Mouse (Mus musculus): ENCODE results near the gene Pdpn.

The Pdpn gene

DNA sequence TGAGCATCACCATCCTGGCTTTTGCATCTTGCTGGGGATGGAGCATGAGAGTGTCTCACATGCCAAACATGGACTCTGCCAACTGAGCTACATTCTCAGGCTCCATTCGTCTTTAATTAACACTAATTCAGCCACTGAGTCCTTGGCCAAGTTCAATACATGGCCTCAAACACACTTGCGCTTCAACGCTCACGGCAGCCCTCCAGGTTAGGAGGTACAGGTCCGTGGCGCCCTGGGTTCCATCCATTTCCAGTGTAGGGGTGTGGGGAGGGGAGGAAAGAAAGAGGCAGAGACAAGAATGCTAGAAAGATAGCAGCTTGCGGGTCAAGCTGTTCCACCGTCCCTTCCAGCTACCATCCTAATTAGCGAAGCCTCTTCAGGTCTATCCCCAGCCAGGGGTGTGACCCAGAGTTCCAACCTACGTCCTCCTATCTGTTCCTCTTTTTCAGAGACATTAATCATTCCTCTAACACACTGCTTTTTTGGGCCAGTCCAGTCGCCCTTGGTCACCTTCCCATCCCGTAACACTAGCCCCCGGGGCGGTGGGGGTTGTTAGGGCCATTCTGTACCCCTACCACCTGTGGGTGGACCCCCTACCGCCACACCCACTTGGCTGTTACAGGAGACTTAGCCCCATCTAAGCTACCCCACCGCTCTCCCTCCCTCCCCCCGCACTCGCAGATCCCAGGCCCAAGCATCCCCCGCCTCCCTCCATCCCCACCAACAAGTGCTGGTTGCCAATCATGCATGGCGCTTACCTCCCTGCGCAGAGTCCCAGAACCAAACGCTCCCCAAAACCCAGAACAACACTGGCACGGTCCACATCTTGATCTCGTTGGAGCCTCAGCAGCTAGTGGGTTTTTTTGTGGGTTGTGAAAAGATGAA lies 691 bp downstream of the Pdpn start:
- peak; percentile 49 to 64 for DNase-seq

DNA sequence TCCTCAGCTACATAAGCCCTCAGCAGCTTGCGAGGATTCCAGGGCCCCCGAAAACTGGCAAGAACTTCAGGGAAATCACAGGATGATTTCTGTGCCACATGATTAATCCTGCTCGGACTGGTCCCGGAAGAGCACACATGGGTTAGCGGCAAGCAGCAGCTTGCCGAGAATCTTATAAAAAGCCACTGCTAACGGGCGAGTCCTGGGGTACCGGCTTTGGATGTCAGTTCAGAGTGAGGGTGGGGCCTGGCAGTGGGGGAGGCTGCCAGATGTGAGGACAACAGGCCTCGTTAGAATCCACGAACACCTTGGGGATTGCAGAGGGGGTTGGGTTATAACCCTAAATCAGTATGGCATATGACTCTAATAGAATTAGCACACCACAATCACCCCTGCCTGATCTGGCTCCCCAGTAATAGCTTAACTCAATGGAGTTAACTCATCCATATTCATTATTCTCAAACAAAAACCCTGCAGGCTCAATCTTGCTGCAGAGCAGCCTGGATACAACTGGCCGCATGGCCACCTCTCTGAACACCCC lies 2.3 kb downstream of the Pdpn start:
- DNase-seq: peak; percentile 22 to 37

DNA sequence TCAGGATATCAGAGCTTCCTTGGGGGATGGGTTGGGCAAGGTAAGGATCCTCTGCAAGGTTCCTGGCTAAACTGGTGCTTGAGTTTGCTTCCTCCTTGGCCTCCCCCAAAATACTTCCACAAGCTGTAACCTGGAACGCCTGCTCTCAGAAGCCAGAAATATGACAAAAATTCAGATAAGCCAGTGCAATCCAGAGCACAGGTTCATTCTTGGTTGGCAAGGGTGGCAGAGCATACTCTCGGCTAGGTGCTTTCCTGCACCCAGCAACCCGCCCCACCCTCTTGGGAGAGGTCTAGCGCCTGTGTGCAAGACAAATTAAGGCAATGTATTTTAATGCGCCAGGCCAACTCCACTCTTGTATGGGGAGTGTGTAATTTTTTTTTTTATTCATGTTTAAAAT lies 3.2 kb downstream of the Pdpn start:
- no peak for DNase-seq

DNA sequence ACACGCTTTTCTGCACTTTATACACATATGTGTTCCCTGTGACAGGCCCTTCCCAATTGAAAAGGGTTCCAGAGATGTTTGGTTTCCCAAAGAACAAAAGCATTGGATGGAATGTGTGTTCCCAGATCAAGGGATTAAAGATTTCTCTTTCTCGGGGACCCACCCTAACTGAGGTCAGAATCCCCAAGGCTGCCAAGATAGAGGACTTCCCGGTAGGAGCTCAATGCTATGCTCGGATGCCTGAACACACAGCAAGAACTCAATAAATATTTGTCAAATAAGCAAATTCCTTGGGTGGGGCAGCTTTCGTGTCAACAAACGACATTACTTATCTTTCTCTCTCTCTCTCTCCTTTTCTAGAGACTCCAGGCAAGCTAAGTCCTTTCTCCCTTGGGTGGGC lies 5.0 kb downstream of the Pdpn start:
- DNase-seq: no peak

DNA sequence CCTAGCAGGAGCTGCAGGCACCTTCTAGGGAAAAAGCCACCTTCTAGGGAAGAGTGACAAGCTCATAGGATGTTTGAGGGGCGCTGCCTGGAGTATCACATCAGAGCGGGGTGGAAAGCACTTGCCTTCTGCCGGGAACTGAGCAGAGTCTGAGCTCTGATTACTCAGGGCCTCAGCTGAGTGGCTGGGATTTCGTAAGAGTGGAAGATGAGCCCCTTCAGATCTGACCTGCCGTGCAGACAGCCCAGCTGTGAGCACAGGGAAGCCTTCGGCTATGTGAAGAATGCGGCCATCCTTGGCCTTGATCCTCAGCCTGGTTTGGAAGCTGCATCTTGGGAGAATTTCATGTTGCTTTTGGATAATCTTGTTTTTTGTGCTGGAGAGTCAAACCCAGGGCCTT lies 10.5 kb downstream of the Pdpn start:
- DNase-seq: no peak

DNA sequence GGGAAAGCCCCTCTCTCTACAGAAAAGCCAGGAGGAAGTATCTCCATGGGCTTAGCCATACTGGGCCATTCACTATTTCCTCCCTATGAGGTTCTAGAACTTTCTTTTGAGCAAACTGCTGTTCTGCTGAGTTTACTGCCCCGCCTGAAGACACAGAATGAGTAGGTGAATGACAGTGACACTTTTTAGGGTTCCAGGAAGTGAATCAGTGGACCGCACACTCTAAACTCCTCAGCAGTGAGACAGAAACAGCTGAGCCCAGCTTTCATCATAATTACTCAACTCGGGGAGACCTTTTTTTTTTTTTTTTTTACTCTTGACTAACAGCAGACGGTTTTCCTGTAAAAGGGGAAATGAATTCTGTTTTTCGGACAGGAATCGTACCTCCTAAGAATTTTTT lies 10.9 kb downstream of the Pdpn start:
- DNase-seq: no peak

DNA sequence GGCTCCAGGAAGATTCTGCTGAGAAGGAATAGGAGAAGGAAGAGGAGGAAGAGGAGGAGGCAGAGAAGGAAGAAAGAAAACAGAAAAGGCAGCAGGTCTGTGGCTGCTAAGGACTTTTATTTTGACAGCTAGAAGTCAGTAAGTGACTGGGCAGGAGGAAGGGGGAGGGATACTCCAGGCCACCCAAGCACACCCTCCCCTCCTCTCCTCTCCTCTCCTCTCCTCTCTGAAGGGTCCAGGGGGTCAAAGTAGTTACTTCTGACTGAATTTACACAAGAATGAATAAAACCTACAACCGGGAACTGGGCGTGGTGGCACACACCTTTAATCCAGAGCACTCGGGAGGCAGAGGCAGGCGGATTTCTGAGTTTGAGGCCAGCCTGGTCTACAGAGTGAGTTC lies 12.3 kb downstream of the Pdpn start:
- DNase-seq: no peak

DNA sequence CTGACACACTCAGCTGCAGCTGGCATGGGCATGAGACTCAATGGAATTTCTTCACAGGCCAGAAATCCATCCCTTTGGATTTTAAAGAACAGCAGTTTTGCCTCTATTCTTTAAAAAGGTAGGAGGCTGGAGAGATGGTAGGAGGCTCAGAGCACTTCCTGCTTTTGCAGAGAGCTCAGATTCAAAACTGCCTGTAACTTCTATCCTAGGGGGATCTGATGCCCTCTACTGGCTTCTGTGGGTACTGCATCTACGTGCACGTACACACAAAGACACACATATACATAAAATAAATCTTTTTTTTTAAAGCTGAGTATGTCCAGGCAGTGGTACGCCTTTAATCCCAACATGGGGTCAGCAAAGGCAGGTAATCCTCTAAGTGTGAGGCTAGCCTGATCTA lies 19.2 kb downstream of the Pdpn start:
- peak; percentile 20 to 51 for DNase-seq

DNA sequence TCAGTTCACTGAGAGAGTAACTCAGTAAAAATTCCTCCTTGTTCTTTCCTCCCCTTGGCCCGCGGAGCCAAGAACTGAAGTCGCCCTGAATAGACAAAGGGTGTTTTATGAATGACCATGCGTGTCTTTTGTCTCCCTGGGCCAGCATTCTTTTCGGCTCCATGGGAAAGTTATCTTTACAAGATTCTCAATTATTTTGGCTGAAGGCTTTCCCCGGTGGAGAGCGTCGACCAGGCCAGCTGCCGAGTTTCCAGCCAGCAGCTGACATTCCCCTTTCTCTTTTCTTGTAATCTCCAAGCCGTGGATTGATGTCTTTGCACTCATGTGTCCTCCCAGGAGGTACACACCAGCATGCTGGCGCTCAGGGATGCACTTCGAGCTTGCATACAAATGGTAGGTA lies 19.7 kb downstream of the Pdpn start:
- DNase-seq: no peak

DNA sequence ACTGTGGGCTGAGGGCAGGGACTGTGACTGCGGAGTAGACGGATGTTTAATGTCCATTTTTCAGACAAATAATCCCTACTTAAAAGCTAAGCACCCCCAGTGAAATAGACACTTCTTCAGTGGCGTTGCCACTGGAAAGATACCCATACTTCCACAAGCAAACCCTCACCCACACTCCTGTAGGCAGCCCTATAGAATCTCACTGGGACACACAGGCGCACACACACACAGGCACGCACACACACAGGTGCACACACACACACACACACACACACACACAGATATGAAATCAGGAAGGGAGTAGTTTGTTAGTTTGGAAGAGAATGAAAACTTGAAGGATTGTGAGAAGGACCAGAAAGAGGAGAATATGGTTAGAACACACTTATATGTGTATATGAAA lies 20.3 kb downstream of the Pdpn start:
- DNase-seq: no peak

DNA sequence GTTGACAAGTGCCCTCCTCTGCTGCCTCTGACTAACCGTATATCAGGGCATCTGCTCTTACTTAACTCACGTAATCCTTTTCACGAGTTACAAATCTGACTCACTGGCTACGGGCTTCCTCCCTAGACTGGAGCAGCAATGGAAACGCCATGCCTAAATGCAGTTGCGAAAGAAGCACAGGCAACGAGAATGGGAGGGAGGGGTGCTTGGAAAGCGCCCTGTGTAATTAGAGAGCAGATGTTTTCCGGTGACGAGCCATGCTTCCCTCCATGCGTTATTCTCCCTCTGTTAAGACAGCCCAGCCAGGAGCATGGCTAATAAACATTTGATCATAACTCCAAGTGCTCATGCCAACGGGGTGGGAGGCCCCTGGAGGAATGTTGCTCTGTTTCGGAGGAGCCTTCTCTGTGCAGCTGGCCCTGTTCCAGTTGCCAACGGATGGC lies 20.9 kb downstream of the Pdpn start:
- peak; percentile 29 to 31 for DNase-seq

DNA sequence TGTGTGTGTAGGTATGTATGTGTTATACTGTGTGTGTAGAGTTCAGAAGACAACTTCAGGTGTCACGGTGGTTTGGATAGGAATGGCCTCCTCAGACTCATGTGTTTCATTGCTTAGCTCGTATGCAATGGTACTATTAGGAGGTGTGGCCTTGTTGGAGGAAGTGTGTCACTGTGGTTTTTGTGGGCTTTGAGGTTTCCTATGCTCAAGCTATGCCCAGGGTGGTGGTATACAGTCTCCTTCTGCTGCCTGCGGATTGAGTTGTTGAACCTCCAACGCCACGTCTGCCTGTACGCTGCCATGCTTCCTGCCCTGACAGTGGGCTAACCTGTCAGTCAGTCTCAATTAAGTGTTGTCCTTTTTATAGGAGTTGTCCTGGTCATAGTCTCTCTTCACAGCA lies 22.0 kb downstream of the Pdpn start:
- DNase-seq: no peak

DNA sequence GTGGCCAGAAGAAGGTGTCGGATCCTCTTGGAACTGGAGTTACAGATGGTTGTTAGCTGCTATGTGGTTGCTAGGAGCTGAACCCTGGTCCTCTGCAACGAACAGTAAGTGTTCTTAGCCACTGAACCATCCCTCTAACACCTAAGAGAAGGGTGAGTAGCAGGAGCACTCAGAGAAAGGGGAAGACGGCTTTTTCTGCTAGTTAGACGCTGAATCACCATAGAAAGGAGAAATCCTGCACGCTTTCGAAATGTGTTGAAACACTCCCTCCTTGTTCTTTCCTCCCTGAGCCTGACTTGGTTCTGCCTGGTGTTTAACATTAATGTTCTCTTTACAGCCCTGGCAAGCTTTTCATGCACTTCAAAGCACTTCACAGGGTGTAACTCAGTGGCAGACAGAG lies 27.8 kb downstream of the Pdpn start:
- no peak for DNase-seq

DNA sequence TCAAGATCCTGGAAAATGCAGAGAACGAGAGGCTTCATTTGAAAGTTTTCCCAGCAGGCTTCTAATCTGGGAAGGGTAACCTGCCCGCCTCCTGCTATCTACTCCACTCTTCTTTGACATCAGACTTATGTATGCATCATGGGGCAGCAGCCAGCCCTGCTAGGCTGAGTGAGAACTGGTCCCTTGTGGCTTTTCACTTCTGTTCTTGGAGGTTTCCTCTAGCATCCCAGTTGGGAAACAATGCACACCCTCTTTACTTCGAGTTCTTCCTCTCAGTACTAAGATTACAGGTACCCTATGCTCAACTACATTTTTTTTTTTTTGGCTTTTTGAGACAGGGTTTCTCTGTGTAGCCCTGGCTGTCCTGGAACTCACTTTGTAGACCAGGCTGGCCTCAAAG lies 28.5 kb downstream of the Pdpn start:
- DNase-seq: no peak

DNA sequence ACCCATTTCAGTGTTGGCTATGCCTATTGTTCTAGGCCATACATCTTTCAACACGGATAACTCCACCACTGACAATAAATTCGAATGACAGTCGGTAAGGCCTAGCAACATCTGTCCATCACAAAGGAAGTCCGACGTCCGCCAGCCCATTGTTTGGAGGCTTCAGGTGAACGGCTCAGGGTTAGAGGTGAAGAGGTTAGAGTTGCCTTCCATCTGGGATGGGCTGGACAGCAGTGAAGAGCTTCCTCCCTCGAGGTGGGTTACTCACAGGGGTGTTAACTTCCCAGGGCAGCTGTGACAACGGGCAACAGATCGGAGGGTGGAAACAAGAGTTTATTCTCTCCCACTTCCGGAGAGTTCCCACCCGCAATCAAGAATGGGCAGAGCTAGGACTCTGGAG lies 36.7 kb downstream of the Pdpn start:
- DNase-seq: no peak

DNA sequence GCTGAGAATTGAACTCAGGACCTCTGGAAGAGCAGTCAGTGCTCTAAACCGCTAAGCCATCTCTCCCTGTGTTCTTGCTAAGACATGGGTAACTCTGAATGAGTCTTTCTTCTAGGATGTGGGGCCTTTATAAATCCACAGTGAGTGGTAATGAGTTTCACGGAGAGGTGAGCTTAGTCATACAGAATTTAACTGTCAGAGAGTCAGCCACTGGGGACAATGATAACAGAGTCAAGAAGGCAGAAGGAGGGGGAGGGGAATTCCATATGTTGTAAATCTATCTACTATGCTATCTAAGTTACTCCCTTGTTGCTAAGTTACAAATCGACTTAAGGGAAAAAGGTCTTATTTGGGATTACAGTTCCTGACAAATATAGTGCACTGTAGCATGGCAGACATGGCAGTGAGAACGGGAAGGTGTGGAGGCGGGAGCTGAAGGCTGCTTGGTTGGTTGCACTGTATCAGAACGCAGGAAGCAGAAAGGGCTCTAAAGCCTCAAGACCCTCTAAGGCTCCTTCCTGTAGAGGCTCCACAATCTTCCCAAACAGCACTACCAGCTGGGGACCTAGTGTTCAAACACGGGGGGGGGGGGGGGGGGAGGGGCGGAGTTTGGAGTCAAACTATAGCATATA lies 39.5 kb downstream of the Pdpn start:
- no peak for DNase-seq

DNA sequence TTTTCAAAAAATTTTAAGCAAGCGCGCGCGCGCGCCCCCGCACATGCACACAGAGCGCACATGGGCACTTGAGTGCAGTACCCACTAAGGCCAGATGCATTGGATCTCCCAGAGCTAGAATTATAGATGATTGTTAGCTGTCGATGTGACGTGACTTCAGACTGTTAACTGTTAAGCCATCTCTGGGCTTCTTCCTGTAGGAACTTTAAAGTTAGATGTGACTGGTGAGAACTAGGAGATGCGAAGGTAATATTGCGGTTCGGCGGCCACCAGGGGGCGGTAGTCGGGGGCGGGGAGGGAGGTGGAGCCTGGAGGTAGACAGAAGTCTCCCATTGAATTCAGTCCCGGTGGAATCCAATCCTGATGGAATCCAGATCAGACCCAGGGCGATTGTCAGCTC lies 40.8 kb downstream of the Pdpn start:
- DNase-seq: peak; percentile 74 to 89

DNA sequence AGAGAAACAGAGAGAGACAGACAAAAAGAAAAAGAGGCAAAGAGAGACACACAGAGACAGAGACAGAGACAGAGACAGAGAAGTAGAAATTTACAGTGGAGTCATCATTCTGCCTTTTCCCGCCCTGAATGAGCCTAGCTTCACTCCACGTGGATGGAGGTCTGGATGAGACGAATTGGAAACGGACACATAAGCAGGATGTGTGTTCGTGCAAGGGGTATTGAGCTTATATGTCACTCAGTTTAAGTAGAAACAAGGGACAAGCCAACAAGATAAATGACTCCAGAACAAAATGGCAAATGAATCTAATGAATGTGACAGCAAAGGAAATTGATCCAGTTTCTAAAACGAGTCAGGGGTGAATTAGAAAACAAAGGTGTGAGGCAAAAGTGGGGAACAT lies 41.4 kb downstream of the Pdpn start:
- no peak for DNase-seq

DNA sequence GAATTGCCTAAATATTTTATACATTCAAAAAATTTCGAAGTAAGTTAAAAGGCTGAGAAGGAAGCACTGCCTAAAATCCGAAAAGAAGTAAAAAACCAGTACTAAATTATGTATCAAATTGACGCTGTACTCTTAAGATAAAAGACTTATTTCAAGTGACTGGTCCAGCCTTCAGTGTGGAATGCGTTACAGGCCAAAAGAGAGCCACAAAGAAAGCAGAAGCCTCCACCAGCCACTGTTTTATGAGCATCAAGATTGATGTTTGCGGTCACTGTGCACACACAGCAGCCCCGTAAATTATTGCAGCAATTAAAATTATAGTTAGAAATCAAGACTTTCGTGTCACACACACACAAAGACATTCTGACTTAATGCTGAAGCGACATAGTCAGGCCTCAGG lies 43.8 kb downstream of the Pdpn start:
- no peak for DNase-seq

DNA sequence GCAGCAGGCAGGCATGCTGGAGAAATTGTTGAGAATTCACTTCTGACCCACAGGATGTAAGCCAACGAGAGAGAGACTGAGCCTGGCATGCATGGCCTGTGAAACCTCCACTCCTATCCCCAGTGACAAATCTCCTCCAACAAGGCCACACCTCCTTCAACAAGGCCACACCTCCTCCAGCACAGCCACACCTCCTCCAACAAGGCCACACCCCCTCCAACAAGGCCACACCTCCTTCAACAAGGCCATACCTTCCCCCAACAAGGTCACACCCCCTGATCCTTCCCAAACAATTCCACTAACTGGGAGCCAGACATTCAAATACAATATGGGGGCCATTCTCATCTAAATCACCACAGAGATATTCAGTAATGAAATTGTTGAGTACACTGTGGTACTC lies 46.0 kb downstream of the Pdpn start:
- no peak for DNase-seq

DNA sequence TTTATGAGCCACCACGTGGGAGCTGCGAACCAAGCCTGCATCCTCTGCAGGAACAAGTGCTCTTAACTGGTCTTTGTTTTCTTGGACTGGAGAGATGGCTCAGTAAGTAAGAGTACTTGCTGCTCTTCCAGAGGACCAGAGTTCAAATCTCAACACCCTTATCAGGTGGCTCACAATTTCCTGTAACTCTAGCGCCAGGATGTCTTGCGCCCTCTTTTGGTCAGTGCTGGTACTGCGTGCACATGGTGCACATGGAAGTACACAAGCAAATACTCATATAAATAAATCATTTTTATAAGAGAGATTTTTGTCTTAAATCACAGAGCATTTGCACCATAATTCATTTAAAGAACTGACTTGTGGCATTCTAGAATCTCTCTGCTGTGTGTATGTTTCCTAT lies 51.3 kb downstream of the Pdpn start:
- peak in 1 of 2 experiments; percentile 24 for DNase-seq

DNA sequence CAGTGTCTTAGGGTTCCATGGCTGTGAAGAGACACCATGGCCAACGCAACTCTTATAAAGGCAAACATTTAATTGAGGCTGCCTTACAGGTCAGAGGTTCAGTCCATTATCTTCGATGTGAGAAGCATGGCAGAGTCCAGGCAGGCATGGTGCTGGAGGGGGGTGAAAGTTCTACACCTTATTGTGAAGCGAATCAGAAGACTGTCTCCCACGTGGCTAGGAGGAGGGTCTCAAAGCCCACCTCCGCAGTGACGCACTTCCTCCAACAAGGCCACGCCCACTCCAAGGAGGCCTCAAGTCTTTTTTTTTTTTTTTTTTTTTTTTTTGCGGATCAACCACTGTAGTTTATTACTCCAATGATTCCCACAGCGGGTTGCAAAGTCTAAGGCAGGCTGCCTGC lies 58.1 kb downstream of the Pdpn start:
- no peak for DNase-seq

DNA sequence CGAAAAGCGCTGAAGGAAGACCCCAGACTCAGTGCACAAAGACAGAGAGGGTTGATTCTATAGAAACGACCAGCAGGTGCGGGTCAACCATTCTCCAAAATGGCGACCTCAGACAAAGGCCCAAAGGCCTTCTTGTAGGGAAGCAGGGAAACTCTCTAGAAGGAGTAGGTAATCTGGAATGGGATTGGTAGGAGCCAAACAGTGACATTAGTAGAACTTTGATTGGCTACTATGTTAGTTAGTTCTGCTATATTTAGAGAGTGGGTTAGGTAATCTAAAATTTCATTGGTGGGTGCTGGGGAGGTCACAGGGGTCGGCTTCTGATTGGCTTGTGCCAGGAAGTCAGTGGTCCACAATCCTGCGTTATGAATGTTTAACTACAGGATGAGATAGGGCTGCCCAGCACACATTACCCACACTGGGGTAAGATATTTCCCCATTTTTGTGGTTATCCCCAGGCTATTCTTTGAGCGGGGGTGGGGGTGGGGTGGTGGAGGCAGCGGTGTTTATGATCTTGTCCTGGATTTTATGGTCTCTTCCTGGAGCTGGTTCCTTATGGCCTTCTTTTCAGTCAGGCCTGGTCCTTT lies 59.7 kb downstream of the Pdpn start:
- DNase-seq: no peak

DNA sequence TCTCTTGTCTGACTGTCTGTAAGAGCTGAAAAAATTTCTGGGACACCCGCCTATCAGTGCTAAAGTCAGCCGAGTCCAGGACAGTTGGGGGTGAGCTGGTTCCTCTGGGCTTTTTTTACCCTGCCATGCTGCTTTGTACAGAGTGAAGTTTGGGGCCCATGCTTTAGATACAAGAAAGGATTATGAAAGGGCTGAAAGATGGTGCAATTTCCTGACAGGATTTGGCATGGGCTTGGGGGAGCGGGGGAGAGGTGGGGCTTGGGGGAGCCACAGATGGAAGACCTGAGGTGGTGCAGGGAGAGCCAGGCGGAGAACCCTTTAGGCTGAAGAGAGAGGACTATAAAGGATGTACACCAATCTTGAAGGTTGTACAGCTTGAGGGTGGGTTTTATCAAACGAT lies 60.2 kb downstream of the Pdpn start:
- DNase-seq: no peak
